Mouse (Mus musculus): ENCODE data around the gene Cfap43. TPM values are rescaled to one million over a fixed set of nuclear protein-coding genes. Genes with fewer than 3 reads are reported as not detected.

Cfap43 gene
- total and polyA plus RNA-seq, 2 experiments = not detected

DNA sequence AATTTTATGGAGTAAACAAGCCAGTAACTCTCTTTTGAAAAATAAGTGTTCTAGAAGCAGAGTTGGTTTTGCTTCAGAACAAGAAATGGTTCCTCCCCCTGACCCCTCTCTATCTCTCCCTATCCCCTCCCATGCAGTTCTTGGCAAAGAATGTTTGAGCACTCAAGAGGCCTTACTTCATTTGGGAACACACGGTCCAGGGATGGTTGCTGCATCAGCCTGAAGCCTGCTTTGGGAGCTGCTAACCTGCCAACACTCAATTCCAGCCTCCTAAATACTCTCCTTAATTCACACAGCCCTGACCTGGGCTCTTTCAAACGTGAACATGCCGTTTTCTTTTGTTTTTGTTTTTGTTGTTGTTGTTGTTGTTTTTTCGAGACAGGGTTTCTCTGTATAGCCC lies 194.2 kb downstream of the Cfap43 start:
- Histone ChIP-seq H3K79me2 (ENCODE audit: control insufficient read depth, insufficient read depth, low read length) (no peaks in the 10 kb centered on the region), H3K4me3 (ENCODE audit: insufficient read depth, low read depth, low read length) (no peak overlapping the region), H3K27me3 (ENCODE audit: control insufficient read depth, insufficient read depth, low read length) (no peaks in the 10 kb centered on the region), H3K9ac (ENCODE audit: low read depth, low read length) (no peak overlapping the region), H3K4me1 (ENCODE audit: control insufficient read depth, insufficient read depth, low read length) (no peaks in the 10 kb centered on the region), H3K36me3 (ENCODE audit: control insufficient read depth, insufficient read depth, low read length) (no peaks in the 10 kb centered on the region), H3K27ac (replicated peaks; ENCODE audit: insufficient read depth, low read depth, low read length) (no peak overlapping the region)
- no peak for TF ChIP-seq CTCF (IDR thresholded peaks at IDR 0.05; ENCODE audit: low read depth, low read length)
- TF ChIP-seq POLR2A (IDR thresholded peaks at IDR 0.05; ENCODE audit: extremely low read depth, insufficient read depth, low read length) = no peak
- WGBS = 82% methylated on average over 4 of the region's 4 CpGs
- no peak for DNase-seq (ENCODE audit: extremely low read depth, low read depth, low spot score)

DNA sequence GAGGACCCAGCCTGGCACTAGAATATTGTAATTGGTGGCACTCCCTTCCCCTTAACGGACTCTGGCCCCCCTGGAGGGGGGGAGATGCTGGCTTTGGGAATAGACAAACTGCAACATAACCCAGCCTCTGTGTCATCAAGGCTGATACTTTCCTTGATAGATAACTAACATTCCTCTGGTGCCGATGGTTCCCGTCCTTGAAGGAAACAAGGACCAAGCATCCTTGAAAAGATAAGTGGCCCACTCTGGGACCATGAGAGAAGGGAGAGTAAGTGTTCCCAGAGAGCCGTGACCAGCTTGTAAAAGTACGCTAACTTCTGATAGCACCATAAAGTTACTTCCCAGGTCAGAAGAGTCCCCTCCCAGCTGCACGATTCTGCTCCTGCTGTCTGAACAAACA lies 196.6 kb downstream of the Cfap43 start:
- DNase-seq (ENCODE audit: extremely low read depth, low read depth, low spot score) = no peak
- H3K9ac ChIP-seq (ENCODE audit: low read depth, low read length) = no peak overlapping the region
- no peak overlapping the region for H3K27ac ChIP-seq (replicated peaks; ENCODE audit: insufficient read depth, low read depth, low read length)
- H3K4me3 ChIP-seq (ENCODE audit: insufficient read depth, low read depth, low read length) = no peak overlapping the region
- WGBS = 63% methylated on average over 6 of the region's 6 CpGs
- no peaks in the 10 kb centered on the region for H3K36me3 ChIP-seq (ENCODE audit: control insufficient read depth, insufficient read depth, low read length)
- no peaks in the 10 kb centered on the region for H3K4me1 ChIP-seq (ENCODE audit: control insufficient read depth, insufficient read depth, low read length)
- no peaks in the 10 kb centered on the region for H3K27me3 ChIP-seq (ENCODE audit: control insufficient read depth, insufficient read depth, low read length)
- TF ChIP-seq POLR2A (IDR thresholded peaks at IDR 0.05; ENCODE audit: extremely low read depth, insufficient read depth, low read length) (no peak), CTCF (IDR thresholded peaks at IDR 0.05; ENCODE audit: low read depth, low read length) (no peak)
- H3K79me2 ChIP-seq (ENCODE audit: control insufficient read depth, insufficient read depth, low read length) = no peaks in the 10 kb centered on the region

GRCm38 (mm10) chr19:47719147-47719546 lies 199.9 kb downstream of the Cfap43 start:
- Histone ChIP-seq H3K36me3 (ENCODE audit: control insufficient read depth, insufficient read depth, low read length) (no peaks in the 10 kb centered on the region), H3K79me2 (ENCODE audit: control insufficient read depth, insufficient read depth, low read length) (no peaks in the 10 kb centered on the region), H3K4me3 (ENCODE audit: insufficient read depth, low read depth, low read length) (no peak overlapping the region), H3K27ac (replicated peaks; ENCODE audit: insufficient read depth, low read depth, low read length) (no peak overlapping the region), H3K4me1 (ENCODE audit: control insufficient read depth, insufficient read depth, low read length) (no peaks in the 10 kb centered on the region), H3K9ac (ENCODE audit: low read depth, low read length) (no peak overlapping the region), H3K27me3 (ENCODE audit: control insufficient read depth, insufficient read depth, low read length) (no peaks in the 10 kb centered on the region)
- no peak for DNase-seq (ENCODE audit: extremely low read depth, low read depth, low spot score)
- no peak for TF ChIP-seq CTCF (IDR thresholded peaks at IDR 0.05; ENCODE audit: low read depth, low read length)
- no peak for TF ChIP-seq POLR2A (IDR thresholded peaks at IDR 0.05; ENCODE audit: extremely low read depth, insufficient read depth, low read length)
- WGBS = 78% methylated on average over 3 of the region's 3 CpGs

GRCm38 (mm10) chr19:47716144-47716543 lies 202.9 kb downstream of the Cfap43 start:
- DNase-seq (ENCODE audit: extremely low read depth, low read depth, low spot score) = no peak
- Histone ChIP-seq H3K36me3 (ENCODE audit: control insufficient read depth, insufficient read depth, low read length) (no peaks in the 10 kb centered on the region), H3K4me3 (ENCODE audit: insufficient read depth, low read depth, low read length) (no peak overlapping the region), H3K9ac (ENCODE audit: low read depth, low read length) (no peak overlapping the region), H3K27ac (replicated peaks; ENCODE audit: insufficient read depth, low read depth, low read length) (no peak overlapping the region), H3K79me2 (ENCODE audit: control insufficient read depth, insufficient read depth, low read length) (no peaks in the 10 kb centered on the region), H3K27me3 (ENCODE audit: control insufficient read depth, insufficient read depth, low read length) (no peaks in the 10 kb centered on the region), H3K4me1 (ENCODE audit: control insufficient read depth, insufficient read depth, low read length) (no peaks in the 10 kb centered on the region)
- WGBS = 59% methylated on average over 2 of the region's 2 CpGs
- no peak for TF ChIP-seq CTCF (IDR thresholded peaks at IDR 0.05; ENCODE audit: low read depth, low read length)
- TF ChIP-seq POLR2A (IDR thresholded peaks at IDR 0.05; ENCODE audit: extremely low read depth, insufficient read depth, low read length) = no peak

- WGBS = 90% methylated on average over 9 of the region's 9 CpGs
- Histone ChIP-seq H3K36me3 (ENCODE audit: control insufficient read depth, insufficient read depth, low read length) (no peaks in the 10 kb centered on the region), H3K9ac (ENCODE audit: low read depth, low read length) (no peak overlapping the region), H3K27ac (replicated peaks; ENCODE audit: insufficient read depth, low read depth, low read length) (no peak overlapping the region), H3K4me3 (ENCODE audit: insufficient read depth, low read depth, low read length) (no peak overlapping the region), H3K4me1 (ENCODE audit: control insufficient read depth, insufficient read depth, low read length) (no peaks in the 10 kb centered on the region), H3K79me2 (ENCODE audit: control insufficient read depth, insufficient read depth, low read length) (no peaks in the 10 kb centered on the region), H3K27me3 (ENCODE audit: control insufficient read depth, insufficient read depth, low read length) (no peaks in the 10 kb centered on the region)
- DNase-seq (ENCODE audit: extremely low read depth, low read depth, low spot score) = no peak
- TF ChIP-seq POLR2A (IDR thresholded peaks at IDR 0.05; ENCODE audit: extremely low read depth, insufficient read depth, low read length) (no peak), CTCF (IDR thresholded peaks at IDR 0.05; ENCODE audit: low read depth, low read length) (no peak)
These were observed 205.6 kb downstream of the Cfap43 start for GRCm38 (mm10) chr19:47713457-47713856.

- no peak overlapping the region for H3K9ac ChIP-seq (ENCODE audit: low read depth, low read length)
- DNase-seq (ENCODE audit: extremely low read depth, low read depth, low spot score) = no peak
- H3K36me3 ChIP-seq (ENCODE audit: control insufficient read depth, insufficient read depth, low read length) = no peaks in the 10 kb centered on the region
- H3K4me3 ChIP-seq (ENCODE audit: insufficient read depth, low read depth, low read length) = no peak overlapping the region
- no peaks in the 10 kb centered on the region for H3K27me3 ChIP-seq (ENCODE audit: control insufficient read depth, insufficient read depth, low read length)
- no peaks in the 10 kb centered on the region for H3K79me2 ChIP-seq (ENCODE audit: control insufficient read depth, insufficient read depth, low read length)
- no peak overlapping the region for H3K27ac ChIP-seq (replicated peaks; ENCODE audit: insufficient read depth, low read depth, low read length)
- no peaks in the 10 kb centered on the region for H3K4me1 ChIP-seq (ENCODE audit: control insufficient read depth, insufficient read depth, low read length)
- TF ChIP-seq POLR2A (IDR thresholded peaks at IDR 0.05; ENCODE audit: extremely low read depth, insufficient read depth, low read length) (no peak), CTCF (IDR thresholded peaks at IDR 0.05; ENCODE audit: low read depth, low read length) (no peak)
- 85% methylated on average over 4 of the region's 4 CpGs for WGBS
These were observed 208.7 kb downstream of the Cfap43 start for GRCm38 (mm10) chr19:47710376-47710775.

All from liver, adult 2 months (tissue).